Mouse (Mus musculus) heart, postnatal 25 days (tissue): Measurements from ENCODE around the gene Haus5. TPM values are rescaled to one million over a fixed set of nuclear protein-coding genes. Genes with fewer than 3 reads are reported as not detected.

Source experiments
- DNase-seq: peaks from one replicate; pipeline ENCODE4 v3.0.0; 2022; ENCODE audit warnings: low spot score
- intact Hi-C: fragments of 180-260 bp; cut with DNase I; formaldehyde crosslinking; loops from one replicate; pipeline ENCODE4 v1.15.1; 2025
- total RNA-seq, 2 experiments: library from RNA; stranded (reverse); gene quantifications; 2 replicates each; pipeline ENCODE4 v1.2.3; 2021

The Haus5 gene
- total RNA-seq, 2 experiments from 2014 or later = 4.3 TPM

- no peak for DNase-seq
- intact Hi-C loops = no loop called here
Measured at GRCm38 (mm10) chr7:30633762-30634412, 30.9 kb downstream of the Haus5 start.

GRCm38 (mm10) chr7:30629013-30629412, 35.8 kb downstream of the Haus5 start:
- no peak for DNase-seq
- intact Hi-C loops = loop anchor here (10.0 kb wide), 1 partner anchor 254 kb away; no protein-coding TSS in a partner anchor

GRCm38 (mm10) chr7:30626647-30627046, 38.1 kb downstream of the Haus5 start:
- intact Hi-C loops = loop anchor here (2.0 to 10.0 kb wide), 2 partner anchors 22 to 252 kb away; no protein-coding TSS in a partner anchor

GRCm38 (mm10) chr7:30625530-30626384, 39.0 kb downstream of the Haus5 start, which contains the start of gene Cox6b1:
Cox6b1 (minus strand) TSS chr7:30626151.
- intact Hi-C loops = loop anchor here (2.0 to 10.0 kb wide), 2 partner anchors 23 to 251 kb away; no protein-coding TSS in a partner anchor

More at GRCm38 (mm10) chr7:30626647-30627046, 38.1 kb downstream of the Haus5 start:
- DNase-seq = no peak

GRCm38 (mm10) chr7:30619202-30619601, 45.6 kb downstream of the Haus5 start:
- intact Hi-C loops = no loop called here
- no peak for DNase-seq

More at GRCm38 (mm10) chr7:30625530-30626384, 39.0 kb downstream of the Haus5 start, which contains the start of gene Cox6b1:
- peak; percentile 80 for DNase-seq

- intact Hi-C loops = no loop called here
- DNase-seq = no peak
Measured at GRCm38 (mm10) chr7:30618658-30619057, 46.1 kb downstream of the Haus5 start.

GRCm38 (mm10) chr7:30615049-30615760, 49.6 kb downstream of the Haus5 start:
- intact Hi-C loops = no loop called here
- no peak for DNase-seq

- intact Hi-C loops = no loop called here
- no peak for DNase-seq
Measured at GRCm38 (mm10) chr7:30614454-30614853, 50.3 kb downstream of the Haus5 start.

GRCm38 (mm10) chr7:30613529-30614112, 51.2 kb downstream of the Haus5 start:
- intact Hi-C loops = loop anchor here (1.0 kb wide), 1 partner anchor 24 kb away; no protein-coding TSS in a partner anchor
- no peak for DNase-seq

GRCm38 (mm10) chr7:30612654-30613402, 52.0 kb downstream of the Haus5 start, which contains the start of gene Upk1a:
Upk1a (minus strand) TSS chr7:30612847.
- no peak for DNase-seq
- intact Hi-C loops = loop anchor here (1.0 kb wide), 1 partner anchor 24 kb away; no protein-coding TSS in a partner anchor

- intact Hi-C loops = no loop called here
- no peak for DNase-seq
Measured at GRCm38 (mm10) chr7:30610043-30610442, 54.8 kb downstream of the Haus5 start.

- no peak for DNase-seq
- intact Hi-C loops = no loop called here
Measured at GRCm38 (mm10) chr7:30608476-30608875, 56.3 kb downstream of the Haus5 start.

GRCm38 (mm10) chr7:30607706-30608309, 57.0 kb downstream of the Haus5 start:
- intact Hi-C loops = no loop called here
- no peak for DNase-seq

- intact Hi-C loops = loop anchor here (2.0 kb wide), 1 partner anchor 14 kb away; no protein-coding TSS in a partner anchor
- DNase-seq = no peak
Measured at GRCm38 (mm10) chr7:30604944-30605343, 59.9 kb downstream of the Haus5 start.

- intact Hi-C loops = loop anchor here (2.0 kb wide), 1 partner anchor 14 kb away; no protein-coding TSS in a partner anchor
Measured at GRCm38 (mm10) chr7:30604424-30604823, 60.4 kb downstream of the Haus5 start.

More at GRCm38 (mm10) chr7:30604424-30604823, 60.4 kb downstream of the Haus5 start:
- DNase-seq = no peak
